Mouse (Mus musculus): ENCODE results near the gene Gnat1. TPM values are rescaled to one million over a fixed set of nuclear protein-coding genes. Genes with fewer than 3 reads are reported as not detected.

The Gnat1 gene
- polyA plus RNA-seq, 1 experiment from 2014 or later, result 1.9 TPM

GRCm38 (mm10) chr9:107699376-107699980, 20.0 kb upstream of the Gnat1 start:
- no peak for ATAC-seq (ENCODE audit: insufficient number of reproducible peaks, low FRiP score, low TSS enrichment, low read depth)
- Histone ChIP-seq H3K9ac (no peak overlapping the region), H3K4me3 (replicated peaks) (0 out of 2 replicates have a peak overlapping the region, but pooled peaks have one; percentile 3), H3K27me3 (no peaks in the 10 kb centered on the region), H3K9me3 (replicated peaks) (no peaks in the 10 kb centered on the region), H3K4me1 (peaks cover 99% of the 10 kb centered on the region), H3K27ac (replicated peaks) (peak overlapping the region; percentile 81), H3K4me2 (replicated peaks) (peak overlapping the region; percentile 21), H3K36me3 (peaks cover 17% of the 10 kb centered on the region; the same call in 1 of the 2 replicates)
- 15% methylated on average over 9 of the region's 9 CpGs for WGBS

- H3K27me3 ChIP-seq, result no peaks in the 10 kb centered on the region
- H3K27ac ChIP-seq (replicated peaks), result peak overlapping the region; percentile 81
- no peak for ATAC-seq (ENCODE audit: insufficient number of reproducible peaks, low FRiP score, low TSS enrichment, low read depth)
- no peak overlapping the region; the same call in 1 of the 2 replicates for H3K4me3 ChIP-seq (replicated peaks)
- peaks cover 95% of the 10 kb centered on the region for H3K4me1 ChIP-seq
- H3K9ac ChIP-seq, result no peak overlapping the region
- H3K36me3 ChIP-seq, result peaks cover 16% of the 10 kb centered on the region; the same call in 1 of the 2 replicates
- no peaks in the 10 kb centered on the region for H3K9me3 ChIP-seq (replicated peaks)
- H3K4me2 ChIP-seq (replicated peaks), result peak overlapping the region; percentile 21
- 21% methylated on average over 14 of the region's 14 CpGs for WGBS
Observed at GRCm38 (mm10) chr9:107698611-107699190, 19.2 kb upstream of the Gnat1 start.

GRCm38 (mm10) chr9:107697811-107698521, 18.5 kb upstream of the Gnat1 start:
- Histone ChIP-seq H3K27me3 (no peaks in the 10 kb centered on the region), H3K9ac (no peak overlapping the region), H3K4me1 (peaks cover 95% of the 10 kb centered on the region), H3K4me3 (replicated peaks) (no peak overlapping the region), H3K9me3 (replicated peaks) (no peaks in the 10 kb centered on the region), H3K4me2 (replicated peaks) (peak overlapping the region; percentile 21; the same call in 1 of the 2 replicates), H3K36me3 (peaks cover 16% of the 10 kb centered on the region; the same call in 1 of the 2 replicates), H3K27ac (replicated peaks) (peak overlapping the region; percentile 81)
- ATAC-seq (ENCODE audit: insufficient number of reproducible peaks, low FRiP score, low TSS enrichment, low read depth), result no peak
- 30% methylated on average over 14 of the region's 14 CpGs for WGBS

GRCm38 (mm10) chr9:107696845-107697610, 17.5 kb upstream of the Gnat1 start:
- 52% methylated on average over 9 of the region's 9 CpGs for WGBS
- ATAC-seq (ENCODE audit: insufficient number of reproducible peaks, low FRiP score, low TSS enrichment, low read depth), result no peak
- peak overlapping the region; percentile 67; the same call in 1 of the 2 replicates for H3K27ac ChIP-seq (replicated peaks)
- no peak overlapping the region for H3K4me3 ChIP-seq (replicated peaks)
- H3K9ac ChIP-seq, result no peak overlapping the region
- no peaks in the 10 kb centered on the region for H3K9me3 ChIP-seq (replicated peaks)
- peaks cover 91% of the 10 kb centered on the region for H3K4me1 ChIP-seq
- no peak overlapping the region for H3K4me2 ChIP-seq (replicated peaks)
- H3K36me3 ChIP-seq, result peaks cover 21% of the 10 kb centered on the region
- H3K27me3 ChIP-seq, result no peaks in the 10 kb centered on the region

- H3K27ac ChIP-seq (replicated peaks), result peak overlapping the region; percentile 63; the same call in 1 of the 2 replicates
- H3K4me2 ChIP-seq (replicated peaks), result no peak overlapping the region
- H3K4me1 ChIP-seq, result peaks cover 82% of the 10 kb centered on the region
- no peaks in the 10 kb centered on the region for H3K9me3 ChIP-seq (replicated peaks)
- ATAC-seq (ENCODE audit: insufficient number of reproducible peaks, low FRiP score, low TSS enrichment, low read depth), result no peak
- peaks cover 27% of the 10 kb centered on the region for H3K36me3 ChIP-seq
- H3K4me3 ChIP-seq (replicated peaks), result no peak overlapping the region
- H3K9ac ChIP-seq, result no peak overlapping the region
- no peaks in the 10 kb centered on the region for H3K27me3 ChIP-seq
- WGBS, result 31% methylated on average over 6 of the region's 6 CpGs
Observed at GRCm38 (mm10) chr9:107696106-107696479, 16.6 kb upstream of the Gnat1 start.

GRCm38 (mm10) chr9:107695441-107696105, 16.1 kb upstream of the Gnat1 start:
- no peaks in the 10 kb centered on the region for H3K27me3 ChIP-seq
- no peaks in the 10 kb centered on the region for H3K9me3 ChIP-seq (replicated peaks)
- WGBS, result 82% methylated on average over 12 of the region's 12 CpGs
- H3K4me1 ChIP-seq, result peaks cover 77% of the 10 kb centered on the region
- no peak overlapping the region for H3K4me3 ChIP-seq (replicated peaks)
- H3K4me2 ChIP-seq (replicated peaks), result no peak overlapping the region
- peak overlapping the region; percentile 63; the same call in 1 of the 2 replicates for H3K27ac ChIP-seq (replicated peaks)
- ATAC-seq (ENCODE audit: insufficient number of reproducible peaks, low FRiP score, low TSS enrichment, low read depth), result no peak
- H3K9ac ChIP-seq, result no peak overlapping the region
- peaks cover 33% of the 10 kb centered on the region for H3K36me3 ChIP-seq

GRCm38 (mm10) chr9:107694627-107695026, 15.1 kb upstream of the Gnat1 start:
- Histone ChIP-seq H3K36me3 (peaks cover 42% of the 10 kb centered on the region), H3K4me3 (replicated peaks) (no peak overlapping the region), H3K27ac (replicated peaks) (no peak overlapping the region), H3K9ac (no peak overlapping the region), H3K4me1 (peaks cover 68% of the 10 kb centered on the region), H3K27me3 (no peaks in the 10 kb centered on the region), H3K4me2 (replicated peaks) (no peak overlapping the region), H3K9me3 (replicated peaks) (no peaks in the 10 kb centered on the region)
- no peak for ATAC-seq (ENCODE audit: insufficient number of reproducible peaks, low FRiP score, low TSS enrichment, low read depth)
- WGBS, result 63% methylated on average over 7 of the region's 7 CpGs

- Histone ChIP-seq H3K36me3 (peaks cover 52% of the 10 kb centered on the region), H3K27me3 (no peaks in the 10 kb centered on the region), H3K4me2 (replicated peaks) (no peak overlapping the region), H3K27ac (replicated peaks) (no peak overlapping the region), H3K9me3 (replicated peaks) (no peaks in the 10 kb centered on the region), H3K4me3 (replicated peaks) (no peak overlapping the region), H3K4me1 (peaks cover 57% of the 10 kb centered on the region), H3K9ac (no peak overlapping the region)
- 47% methylated on average over 4 of the region's 4 CpGs for WGBS
- ATAC-seq (ENCODE audit: insufficient number of reproducible peaks, low FRiP score, low TSS enrichment, low read depth), result no peak
Observed at GRCm38 (mm10) chr9:107693433-107693987, 14.0 kb upstream of the Gnat1 start.

- Histone ChIP-seq H3K4me1 (peaks cover 49% of the 10 kb centered on the region), H3K4me3 (replicated peaks) (no peak overlapping the region), H3K27ac (replicated peaks) (no peak overlapping the region), H3K9ac (no peak overlapping the region), H3K27me3 (no peaks in the 10 kb centered on the region), H3K4me2 (replicated peaks) (no peak overlapping the region), H3K36me3 (peaks cover 59% of the 10 kb centered on the region), H3K9me3 (replicated peaks) (no peaks in the 10 kb centered on the region)
- no peak for ATAC-seq (ENCODE audit: insufficient number of reproducible peaks, low FRiP score, low TSS enrichment, low read depth)
- WGBS, result 67% methylated on average over 5 of the region's 5 CpGs
Observed at GRCm38 (mm10) chr9:107692785-107693184, 13.3 kb upstream of the Gnat1 start.

- Histone ChIP-seq H3K36me3 (peaks cover 76% of the 10 kb centered on the region), H3K4me1 (peaks cover 25% of the 10 kb centered on the region), H3K27me3 (no peaks in the 10 kb centered on the region), H3K4me3 (replicated peaks) (no peak overlapping the region), H3K27ac (replicated peaks) (no peak overlapping the region), H3K9me3 (replicated peaks) (no peaks in the 10 kb centered on the region), H3K4me2 (replicated peaks) (no peak overlapping the region), H3K9ac (no peak overlapping the region)
- 69% methylated on average over 8 of the region's 8 CpGs for WGBS
- ATAC-seq (ENCODE audit: insufficient number of reproducible peaks, low FRiP score, low TSS enrichment, low read depth), result no peak
Observed at GRCm38 (mm10) chr9:107690391-107690790, 10.9 kb upstream of the Gnat1 start.

Measured in embryonic facial prominence, embryonic 15.5 days (tissue).